Mouse (Mus musculus): ENCODE measurements around the gene Rad51b. TPM values are rescaled to one million over a fixed set of nuclear protein-coding genes. Genes with fewer than 3 reads are reported as not detected.

Rad51b gene
- polyA plus RNA-seq, 1 experiment from 2014 or later = 7.6 TPM

- Histone ChIP-seq H3K4me1 (peaks cover 42% of the 10 kb centered on the region), H3K36me3 (no peaks in the 10 kb centered on the region), H3K27me3 (peaks cover 17% of the 10 kb centered on the region), H3K4me2 (replicated peaks) (no peak overlapping the region), H3K9me3 (no peaks in the 10 kb centered on the region), H3K4me3 (no peak overlapping the region), H3K27ac (replicated peaks) (peak overlapping the region; percentile 61), H3K9ac (replicated peaks) (no peak overlapping the region)
- 89% methylated on average over 8 of the region's 8 CpGs for WGBS
- peak; percentile 42 for ATAC-seq (ENCODE audit: low FRiP score, low read depth)
Observed at GRCm38 (mm10) chr12:79613061-79613788, 316.1 kb downstream of the Rad51b start.

DNA sequence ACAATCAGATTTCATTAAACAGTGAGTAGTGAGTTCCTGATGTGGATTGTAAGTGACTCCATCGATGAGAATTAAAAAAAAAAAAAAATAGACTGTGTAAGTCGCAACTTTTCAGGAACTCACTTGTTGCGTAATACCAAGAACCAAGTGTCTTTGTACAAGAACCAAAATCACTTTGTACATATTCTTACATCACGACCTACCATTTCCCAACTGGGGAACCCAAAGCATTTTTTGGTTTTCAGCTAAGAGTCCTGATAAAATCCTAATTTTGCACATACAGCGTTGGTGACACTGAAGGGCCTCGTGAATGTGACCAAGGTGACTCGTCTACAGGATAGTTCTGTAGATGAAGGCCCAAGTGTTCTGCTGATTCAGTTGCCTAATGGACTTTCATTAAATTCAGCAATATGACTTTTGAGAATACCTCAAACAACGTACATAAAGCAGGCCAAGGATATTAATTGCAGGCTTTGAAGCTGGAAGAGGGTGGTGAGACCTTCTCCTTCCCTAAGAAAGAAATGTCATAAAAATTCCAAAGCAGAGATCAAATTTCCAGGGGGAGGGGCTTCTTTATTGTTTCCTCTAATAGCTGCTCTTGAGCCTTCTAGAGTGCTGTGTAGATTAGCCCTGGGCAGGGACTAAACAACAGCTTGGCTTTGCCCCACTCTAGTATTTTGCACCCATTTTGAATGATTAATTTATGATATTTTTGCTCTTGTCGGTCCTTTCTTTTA is 316.9 kb downstream of the Rad51b start:
- H3K9me3 ChIP-seq = no peaks in the 10 kb centered on the region
- H3K27ac ChIP-seq (replicated peaks) = no peak overlapping the region
- H3K27me3 ChIP-seq = peaks cover 17% of the 10 kb centered on the region
- no peak overlapping the region for H3K4me3 ChIP-seq
- no peak overlapping the region for H3K4me2 ChIP-seq (replicated peaks)
- peaks cover 35% of the 10 kb centered on the region for H3K4me1 ChIP-seq
- ATAC-seq (ENCODE audit: low FRiP score, low read depth) = no peak
- H3K9ac ChIP-seq (replicated peaks) = no peak overlapping the region
- H3K36me3 ChIP-seq = no peaks in the 10 kb centered on the region
- WGBS = 91% methylated on average over 9 of the region's 9 CpGs

DNA sequence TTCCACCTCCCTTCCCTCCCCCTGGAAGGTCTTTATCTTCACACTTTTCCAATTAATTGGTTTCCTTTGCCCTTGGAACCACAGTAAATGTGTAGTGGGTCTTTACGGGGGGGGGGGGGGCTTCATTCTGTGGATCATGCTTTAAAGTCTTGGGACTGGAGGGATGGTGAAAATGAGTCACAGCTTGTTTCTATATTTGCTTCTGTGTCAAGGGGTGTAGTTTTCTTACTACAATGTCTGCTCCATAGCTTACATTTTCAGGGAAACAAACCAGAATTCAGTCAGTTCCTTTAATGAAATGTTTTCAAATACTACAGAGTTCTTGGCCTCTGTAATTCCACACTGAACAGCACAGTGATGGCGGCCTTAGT is 317.5 kb downstream of the Rad51b start:
- Histone ChIP-seq H3K4me2 (replicated peaks) (no peak overlapping the region), H3K36me3 (no peaks in the 10 kb centered on the region), H3K9me3 (no peaks in the 10 kb centered on the region), H3K27me3 (peaks cover 17% of the 10 kb centered on the region), H3K4me1 (peaks cover 30% of the 10 kb centered on the region), H3K9ac (replicated peaks) (no peak overlapping the region), H3K4me3 (no peak overlapping the region), H3K27ac (replicated peaks) (no peak overlapping the region)
- no peak for ATAC-seq (ENCODE audit: low FRiP score, low read depth)
- WGBS = 68% methylated on average over 2 of the region's 2 CpGs

GRCm38 (mm10) chr12:79615717-79616316 is 318.7 kb downstream of the Rad51b start:
- H3K4me2 ChIP-seq (replicated peaks) = no peak overlapping the region
- whole genome bisulfite sequencing = 80% methylated on average over 5 of the region's 5 CpGs
- peaks cover 9% of the 10 kb centered on the region for H3K27me3 ChIP-seq
- peaks cover 17% of the 10 kb centered on the region for H3K4me1 ChIP-seq
- no peak overlapping the region for H3K4me3 ChIP-seq
- no peak for ATAC-seq (ENCODE audit: low FRiP score, low read depth)
- no peaks in the 10 kb centered on the region for H3K36me3 ChIP-seq
- no peak overlapping the region for H3K9ac ChIP-seq (replicated peaks)
- no peaks in the 10 kb centered on the region for H3K9me3 ChIP-seq
- no peak overlapping the region for H3K27ac ChIP-seq (replicated peaks)

- 97% methylated on average over 1 of the region's 1 CpGs for WGBS
- Histone ChIP-seq H3K4me3 (no peak overlapping the region), H3K27me3 (no peaks in the 10 kb centered on the region), H3K4me1 (0 out of 2 replicates have a peak, but pooled peaks cover 6% of the 10 kb centered on the region), H3K9ac (replicated peaks) (no peak overlapping the region), H3K9me3 (no peaks in the 10 kb centered on the region), H3K27ac (replicated peaks) (no peak overlapping the region), H3K36me3 (no peaks in the 10 kb centered on the region), H3K4me2 (replicated peaks) (no peak overlapping the region)
- ATAC-seq (ENCODE audit: low FRiP score, low read depth) = no peak
Observed at GRCm38 (mm10) chr12:79619009-79619408, 321.9 kb downstream of the Rad51b start.

- Histone ChIP-seq H3K27ac (replicated peaks) (no peak overlapping the region), H3K27me3 (no peaks in the 10 kb centered on the region), H3K4me3 (no peak overlapping the region), H3K4me1 (peaks cover 13% of the 10 kb centered on the region), H3K36me3 (no peaks in the 10 kb centered on the region), H3K9ac (replicated peaks) (no peak overlapping the region), H3K4me2 (replicated peaks) (no peak overlapping the region), H3K9me3 (no peaks in the 10 kb centered on the region)
- WGBS = 81% methylated on average over 5 of the region's 5 CpGs
- no peak for ATAC-seq (ENCODE audit: low FRiP score, low read depth)
Observed at GRCm38 (mm10) chr12:79620693-79621092, 323.6 kb downstream of the Rad51b start.

GRCm38 (mm10) chr12:79623308-79623707 is 326.2 kb downstream of the Rad51b start:
- Histone ChIP-seq H3K9me3 (no peaks in the 10 kb centered on the region), H3K27me3 (no peaks in the 10 kb centered on the region), H3K27ac (replicated peaks) (no peak overlapping the region), H3K9ac (replicated peaks) (no peak overlapping the region), H3K4me2 (replicated peaks) (no peak overlapping the region), H3K4me3 (no peak overlapping the region), H3K36me3 (no peaks in the 10 kb centered on the region), H3K4me1 (peaks cover 33% of the 10 kb centered on the region)
- peak; percentile 72; the same call in 1 of the 2 replicates for ATAC-seq (ENCODE audit: low FRiP score, low read depth)
- whole genome bisulfite sequencing = 64% methylated on average over 1 of the region's 1 CpGs

DNA sequence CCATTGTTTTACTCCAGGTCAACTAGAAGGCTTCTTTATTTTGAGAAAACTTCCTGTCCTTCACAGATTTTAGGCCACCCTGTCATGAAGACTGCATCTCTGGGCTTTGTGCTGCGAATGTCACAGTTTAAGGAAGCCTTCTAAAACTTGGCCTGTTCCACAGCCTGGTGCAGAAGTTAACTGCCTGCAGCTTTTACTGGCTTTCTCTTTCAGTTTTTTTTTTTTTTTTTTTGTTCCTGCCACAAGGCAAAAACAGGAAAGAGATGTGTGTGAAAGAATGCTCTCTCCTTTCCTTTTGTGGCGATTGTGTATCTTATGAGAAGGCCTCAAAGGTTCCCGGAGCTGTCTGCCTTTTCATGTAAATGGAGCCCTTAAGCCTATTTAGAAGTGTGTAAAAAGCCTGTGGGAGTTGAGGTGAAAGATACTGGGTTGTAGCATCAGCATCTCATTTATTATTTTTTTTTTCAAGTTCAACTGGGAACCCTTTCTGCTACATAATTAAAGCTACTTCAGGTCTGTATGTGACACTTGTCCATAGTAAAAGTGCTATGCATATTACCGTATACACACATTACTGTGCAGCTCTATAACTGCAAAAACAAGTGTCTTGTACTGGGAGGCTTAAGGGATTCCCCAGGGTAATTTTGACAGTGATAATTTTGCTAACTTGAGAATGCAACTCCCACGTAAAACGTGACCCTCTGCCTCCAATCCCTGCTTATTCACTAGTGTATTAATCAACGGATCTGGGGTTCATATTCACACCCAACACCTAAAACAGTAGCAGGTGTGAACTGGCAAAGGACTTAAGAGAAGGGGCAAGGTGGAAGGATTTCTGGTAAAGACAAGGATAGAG is 328.8 kb downstream of the Rad51b start:
- 0 out of 2 replicates have a peak, but pooled peaks have one; percentile 27 for ATAC-seq (ENCODE audit: low FRiP score, low read depth)
- Histone ChIP-seq H3K9me3 (no peaks in the 10 kb centered on the region), H3K4me3 (no peak overlapping the region), H3K36me3 (no peaks in the 10 kb centered on the region), H3K27ac (replicated peaks) (peak overlapping the region; percentile 72), H3K27me3 (no peaks in the 10 kb centered on the region), H3K9ac (replicated peaks) (no peak overlapping the region), H3K4me1 (peaks cover 37% of the 10 kb centered on the region), H3K4me2 (replicated peaks) (no peak overlapping the region)
- 5% methylated on average over 7 of the region's 7 CpGs for WGBS

DNA sequence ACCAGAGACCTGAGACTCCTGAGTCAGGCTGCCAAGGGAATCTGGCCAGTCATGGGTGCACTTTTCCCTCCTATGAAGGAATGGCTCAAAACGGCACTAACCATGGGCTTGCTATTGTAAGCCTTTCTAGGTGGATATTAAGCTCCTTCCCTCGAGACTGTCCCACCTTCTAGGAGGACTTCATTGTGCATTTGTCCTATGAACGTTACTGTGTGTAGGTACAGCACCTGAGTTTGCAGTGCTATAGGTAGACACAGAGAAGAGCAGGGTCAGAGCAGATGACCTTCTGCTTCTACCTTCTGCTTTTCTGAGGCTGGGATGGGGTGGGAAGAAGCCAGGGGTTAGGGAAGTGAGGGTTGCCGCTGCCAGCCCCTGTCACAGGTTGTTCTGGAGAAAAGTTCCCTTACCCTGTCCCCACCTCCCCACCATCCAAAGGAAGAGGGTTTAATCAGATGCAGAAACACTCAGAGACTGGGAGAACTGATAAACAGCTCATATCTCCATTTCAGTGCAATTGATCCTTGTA is 329.5 kb downstream of the Rad51b start:
- peaks cover 37% of the 10 kb centered on the region for H3K4me1 ChIP-seq
- WGBS = 34% methylated on average over 4 of the region's 4 CpGs

GRCm38 (mm10) chr12:79627351-79628120 is 330.5 kb downstream of the Rad51b start:
- 33% methylated on average over 4 of the region's 4 CpGs for WGBS
- H3K4me1 ChIP-seq = peaks cover 37% of the 10 kb centered on the region
- no peak overlapping the region for H3K4me3 ChIP-seq
- H3K27me3 ChIP-seq = no peaks in the 10 kb centered on the region
- no peaks in the 10 kb centered on the region for H3K36me3 ChIP-seq
- H3K9me3 ChIP-seq = no peaks in the 10 kb centered on the region
- no peak overlapping the region for H3K9ac ChIP-seq (replicated peaks)
- no peak overlapping the region for H3K4me2 ChIP-seq (replicated peaks)
- H3K27ac ChIP-seq (replicated peaks) = 0 out of 2 replicates have a peak overlapping the region, but pooled peaks have one; percentile 15
- ATAC-seq (ENCODE audit: low FRiP score, low read depth) = no peak

More for the DNA sequence above, 329.5 kb downstream of the Rad51b start:
- H3K27me3 ChIP-seq = no peaks in the 10 kb centered on the region
- no peak overlapping the region for H3K9ac ChIP-seq (replicated peaks)
- peak overlapping the region; percentile 49; the same call in 1 of the 2 replicates for H3K27ac ChIP-seq (replicated peaks)
- ATAC-seq (ENCODE audit: low FRiP score, low read depth) = no peak
- no peaks in the 10 kb centered on the region for H3K9me3 ChIP-seq
- no peaks in the 10 kb centered on the region for H3K36me3 ChIP-seq
- no peak overlapping the region for H3K4me3 ChIP-seq
- no peak overlapping the region for H3K4me2 ChIP-seq (replicated peaks)

Measured in midbrain, embryonic 12.5 days (tissue).